Mouse (Mus musculus): ENCODE data around the gene Pomp. TPM values are rescaled to one million over a fixed set of nuclear protein-coding genes. Genes with fewer than 3 reads are reported as not detected.

Gene Pomp
- polyA plus RNA-seq, 1 experiment from 2014 or later, result 397 TPM

- DNase-seq (ENCODE audit: low spot score) (peak; percentile 78), ATAC-seq (peak; percentile 41; the same call in 1 of the 2 replicates)
- no peak overlapping the region for H3K4me3 ChIP-seq (ENCODE audit: low read depth, low read length)
- WGBS, result 47% methylated on average over 5 of the region's 5 CpGs
- no peaks in the 10 kb centered on the region for H3K9me3 ChIP-seq (ENCODE audit: low read length)
- H3K36me3 ChIP-seq (ENCODE audit: insufficient read depth, low read length), result no peaks in the 10 kb centered on the region
- TF ChIP-seq EP300 (IDR thresholded peaks at IDR 0.05), result no peak
- TF ChIP-seq CTCF (IDR thresholded peaks at IDR 0.05), result no peak
- no peaks in the 10 kb centered on the region for H3K27me3 ChIP-seq (replicated peaks; ENCODE audit: insufficient read depth, low read length)
- no peak overlapping the region for H3K9ac ChIP-seq (replicated peaks; ENCODE audit: low read depth)
- no peak overlapping the region for H3K27ac ChIP-seq (ENCODE audit: low read length)
- no peak overlapping the region for H3K4me2 ChIP-seq (replicated peaks; ENCODE audit: low read depth, low read length)
- H3K4me1 ChIP-seq (ENCODE audit: insufficient read depth, low read depth, low read length), result no peaks in the 10 kb centered on the region
Observed at GRCm38 (mm10) chr5:147847361-147847760, 12.9 kb upstream of the Pomp start.

DNA sequence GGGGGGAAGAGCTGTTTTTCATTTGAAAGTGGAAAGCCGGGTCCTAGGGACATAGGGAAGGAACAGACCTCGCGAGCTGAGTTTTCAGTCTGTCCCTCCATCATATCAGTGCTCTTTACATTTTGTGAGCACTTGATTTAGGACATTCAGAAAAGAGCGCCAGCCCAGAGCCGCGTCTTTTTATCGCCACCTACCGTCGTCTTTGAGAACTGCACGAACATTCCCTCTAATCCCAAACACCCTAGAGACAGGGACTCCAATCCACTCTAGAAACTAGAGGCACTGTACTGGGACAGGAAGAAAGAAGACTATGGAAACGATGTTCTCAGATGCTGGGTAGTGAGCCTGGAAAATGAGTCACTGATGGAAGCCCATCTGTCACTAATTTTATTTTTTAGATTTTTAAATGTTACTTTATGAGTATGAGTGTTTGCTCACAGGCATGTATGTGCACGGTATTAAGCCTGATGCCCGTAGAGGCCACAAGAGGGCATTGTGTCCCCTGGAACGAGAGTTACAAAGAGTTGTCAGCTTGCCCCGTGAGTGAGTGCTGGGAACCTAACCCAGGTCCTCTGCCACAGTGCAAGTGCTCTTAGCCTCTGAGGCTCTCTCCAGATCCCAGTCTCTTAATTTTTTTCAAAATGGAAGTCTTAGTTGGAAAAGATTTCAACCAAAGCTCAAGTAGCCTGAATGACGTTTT, 11.9 kb upstream of the Pomp start:
- WGBS, result 20% methylated on average over 16 of the region's 16 CpGs
- H3K9me3 ChIP-seq (ENCODE audit: low read length), result no peaks in the 10 kb centered on the region
- no peaks in the 10 kb centered on the region for H3K36me3 ChIP-seq (ENCODE audit: insufficient read depth, low read length)
- H3K9ac ChIP-seq (replicated peaks; ENCODE audit: low read depth), result no peak overlapping the region
- H3K4me1 ChIP-seq (ENCODE audit: insufficient read depth, low read depth, low read length), result no peaks in the 10 kb centered on the region
- TF ChIP-seq EP300 (IDR thresholded peaks at IDR 0.05) (no peak), CTCF (IDR thresholded peaks at IDR 0.05) (peak; percentile 86)
- H3K27ac ChIP-seq (ENCODE audit: low read length), result no peak overlapping the region
- no peak overlapping the region for H3K4me2 ChIP-seq (replicated peaks; ENCODE audit: low read depth, low read length)
- H3K27me3 ChIP-seq (replicated peaks; ENCODE audit: insufficient read depth, low read length), result no peaks in the 10 kb centered on the region
- peak; percentile 56; the same call in 1 of the 2 replicates for ATAC-seq
- peak; percentile 72 for DNase-seq (ENCODE audit: low spot score)
- no peak overlapping the region for H3K4me3 ChIP-seq (ENCODE audit: low read depth, low read length)

- Histone ChIP-seq H3K4me2 (replicated peaks; ENCODE audit: low read depth, low read length) (no peak overlapping the region), H3K9me3 (ENCODE audit: low read length) (no peaks in the 10 kb centered on the region), H3K27ac (ENCODE audit: low read length) (no peak overlapping the region), H3K4me3 (ENCODE audit: low read depth, low read length) (no peak overlapping the region), H3K27me3 (replicated peaks; ENCODE audit: insufficient read depth, low read length) (no peaks in the 10 kb centered on the region), H3K36me3 (ENCODE audit: insufficient read depth, low read length) (no peaks in the 10 kb centered on the region), H3K4me1 (ENCODE audit: insufficient read depth, low read depth, low read length) (no peaks in the 10 kb centered on the region), H3K9ac (replicated peaks; ENCODE audit: low read depth) (no peak overlapping the region)
- no peak for TF ChIP-seq CTCF (IDR thresholded peaks at IDR 0.05)
- DNase-seq (ENCODE audit: low spot score), result no peak
- no peak for ATAC-seq
- WGBS, result 53% methylated on average over 7 of the region's 7 CpGs
Observed at GRCm38 (mm10) chr5:147850194-147850593, 10.1 kb upstream of the Pomp start.

- WGBS, result under 1% methylated on average over 18 of the region's 18 CpGs
- H3K27ac ChIP-seq (ENCODE audit: low read length), result peak overlapping the region; percentile 96
- no peaks in the 10 kb centered on the region for H3K9me3 ChIP-seq (ENCODE audit: low read length)
- TF ChIP-seq CTCF (IDR thresholded peaks at IDR 0.05), result no peak
- no peak for TF ChIP-seq EP300 (IDR thresholded peaks at IDR 0.05)
- peak overlapping the region; percentile 86 for H3K4me3 ChIP-seq (ENCODE audit: low read depth, low read length)
- H3K36me3 ChIP-seq (ENCODE audit: insufficient read depth, low read length), result 0 out of 2 replicates have a peak, but pooled peaks cover 17% of the 10 kb centered on the region
- H3K9ac ChIP-seq (replicated peaks; ENCODE audit: low read depth), result peak overlapping the region; percentile 77
- peak; percentile 1; the same call in 1 of the 2 replicates for ATAC-seq
- peak; percentile 19 for DNase-seq (ENCODE audit: low spot score)
- no peaks in the 10 kb centered on the region for H3K27me3 ChIP-seq (replicated peaks; ENCODE audit: insufficient read depth, low read length)
- peak overlapping the region; percentile 60 for H3K4me2 ChIP-seq (replicated peaks; ENCODE audit: low read depth, low read length)
- H3K4me1 ChIP-seq (ENCODE audit: insufficient read depth, low read depth, low read length), result 0 out of 2 replicates have a peak, but pooled peaks cover 9% of the 10 kb centered on the region
Observed at GRCm38 (mm10) chr5:147860076-147860448, 199 bp upstream of the Pomp start.

DNA sequence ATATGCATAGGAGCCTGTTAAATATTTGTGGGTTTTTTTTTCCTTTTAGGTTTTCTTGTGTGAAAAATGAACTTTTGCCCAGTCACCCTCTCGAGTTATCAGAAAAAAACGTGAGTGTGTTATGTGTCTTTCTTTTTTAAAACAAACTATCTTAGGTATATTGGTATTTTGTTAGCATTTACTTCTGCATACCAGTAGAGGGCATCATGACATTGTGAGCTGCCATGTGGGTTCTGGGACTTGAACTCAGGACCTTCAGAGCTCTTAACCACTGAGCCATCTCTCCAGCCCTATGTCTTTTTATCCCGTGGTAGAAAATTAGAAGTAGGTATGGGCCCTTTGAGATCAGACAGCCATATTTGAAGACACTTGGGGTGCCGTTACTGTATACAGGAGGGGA, 8.4 kb downstream of the Pomp start:
- no peak overlapping the region for H3K4me2 ChIP-seq (replicated peaks; ENCODE audit: low read depth, low read length)
- 0 out of 2 replicates have a peak overlapping the region, but pooled peaks have one; percentile 20 for H3K27ac ChIP-seq (ENCODE audit: low read length)
- H3K4me3 ChIP-seq (ENCODE audit: low read depth, low read length), result no peak overlapping the region
- WGBS, result 82% methylated on average over 4 of the region's 4 CpGs
- no peaks in the 10 kb centered on the region for H3K9me3 ChIP-seq (ENCODE audit: low read length)
- H3K36me3 ChIP-seq (ENCODE audit: insufficient read depth, low read length), result peaks cover 25% of the 10 kb centered on the region; the same call in 1 of the 2 replicates
- no peak for DNase-seq (ENCODE audit: low spot score)
- TF ChIP-seq EP300 (IDR thresholded peaks at IDR 0.05) (no peak), CTCF (IDR thresholded peaks at IDR 0.05) (peak; percentile 46)
- ATAC-seq, result no peak
- no peaks in the 10 kb centered on the region for H3K4me1 ChIP-seq (ENCODE audit: insufficient read depth, low read depth, low read length)
- no peak overlapping the region for H3K9ac ChIP-seq (replicated peaks; ENCODE audit: low read depth)
- no peaks in the 10 kb centered on the region for H3K27me3 ChIP-seq (replicated peaks; ENCODE audit: insufficient read depth, low read length)

GRCm38 (mm10) chr5:147869568-147869967, 9.3 kb downstream of the Pomp start:
- H3K27ac ChIP-seq (ENCODE audit: low read length), result peak overlapping the region; percentile 62; the same call in 1 of the 2 replicates
- peak; percentile 48 for DNase-seq (ENCODE audit: low spot score)

More at GRCm38 (mm10) chr5:147869568-147869967, 9.3 kb downstream of the Pomp start:
- H3K36me3 ChIP-seq (ENCODE audit: insufficient read depth, low read length), result peaks cover 18% of the 10 kb centered on the region
- H3K9ac ChIP-seq (replicated peaks; ENCODE audit: low read depth), result no peak overlapping the region
- TF ChIP-seq CTCF (IDR thresholded peaks at IDR 0.05) (peak; percentile 31; the same call in 1 of the 2 replicates), EP300 (IDR thresholded peaks at IDR 0.05) (no peak)
- no peaks in the 10 kb centered on the region for H3K4me1 ChIP-seq (ENCODE audit: insufficient read depth, low read depth, low read length)
- WGBS, result 63% methylated on average over 6 of the region's 6 CpGs
- H3K4me2 ChIP-seq (replicated peaks; ENCODE audit: low read depth, low read length), result no peak overlapping the region
- H3K9me3 ChIP-seq (ENCODE audit: low read length), result no peaks in the 10 kb centered on the region
- H3K27me3 ChIP-seq (replicated peaks; ENCODE audit: insufficient read depth, low read length), result no peaks in the 10 kb centered on the region
- ATAC-seq, result peak; percentile 68
- H3K4me3 ChIP-seq (ENCODE audit: low read depth, low read length), result no peak overlapping the region
